Mouse (Mus musculus) heart, adult 2 months (tissue): ENCODE data around the gene Tmem159. TPM values are rescaled to one million over a fixed set of nuclear protein-coding genes. Genes with fewer than 3 reads are reported as not detected.

ENCODE experiments used
- DNase-seq, 2 experiments: peaks; one replicate each; pipeline ENCODE4 v3.0.0; 2021
- H3K27ac ChIP-seq: fragments of 200-600 bp; 2 replicates; pipeline ENCODE4 v1.8.1; 2022
- H3K27me3 ChIP-seq: fragments of 200-500 bp; 2 replicates; pipeline ENCODE4 v1.6.1; 2012; ENCODE audit warnings: mild to moderate bottlenecking, low read length, inconsistent platforms, mixed read lengths; ENCODE audit not compliant: control insufficient read depth, insufficient read depth
- H3K36me3 ChIP-seq: fragments of 200-500 bp; 2 replicates; pipeline ENCODE4 v1.6.1; 2012; ENCODE audit warnings: low read length, inconsistent platforms; ENCODE audit not compliant: control insufficient read depth, insufficient read depth
- H3K4me1 ChIP-seq: fragments of 200-500 bp; 2 replicates; pipeline ENCODE4 v1.6.1; 2011; ENCODE audit warnings: low read length; ENCODE audit not compliant: control insufficient read depth, insufficient read depth
- H3K4me3 ChIP-seq: fragments of 200-600 bp; 2 replicates; pipeline ENCODE4 v1.8.1; 2022
- H3K79me2 ChIP-seq: fragments of 200-500 bp; replicated peaks from 2 replicates; pipeline ENCODE4 v1.6.1; 2012; ENCODE audit warnings: mild to moderate bottlenecking, inconsistent platforms, low read length, moderate library complexity, mixed read lengths; ENCODE audit not compliant: control insufficient read depth, insufficient read depth
- H3K9ac ChIP-seq: fragments of 200-500 bp; 2 replicates; pipeline ENCODE4 v1.6.1; 2012; ENCODE audit warnings: low read depth, mild to moderate bottlenecking, control low read depth, inconsistent platforms, low read length, mixed read lengths
- CTCF ChIP-seq: fragments of 200-600 bp; IDR thresholded peaks from 2 replicates; pipeline ENCODE4 v1.8.1; 2022; ENCODE audit warnings: antibody characterized with exemption, mild to moderate bottlenecking, moderate library complexity
- EP300 ChIP-seq: fragments of 200-500 bp; IDR thresholded peaks from 2 replicates; pipeline ENCODE4 v1.6.1; 2011; ENCODE audit warnings: low read depth, low read length, control low read depth; ENCODE audit not compliant: insufficient read depth
- POLR2A ChIP-seq: fragments of 200-500 bp; IDR thresholded peaks from 2 replicates; pipeline ENCODE4 v1.6.1; 2011; ENCODE audit warnings: mild to moderate bottlenecking, low read depth, low read length, control low read depth; ENCODE audit not compliant: insufficient read depth
- WGBS: fragments of 180-500 bp; shearing (Covaris S2); methylation state at CpG from one replicate; pipeline ENCODE4 v1.1.7; 2018; 5-methylcytosine and 5-hydroxymethylcytosine counted together
- intact Hi-C: fragments of 180-260 bp; cut with DNase I; formaldehyde crosslinking; loops from one replicate; pipeline ENCODE4 v1.15.1; 2025
- polyA plus RNA-seq: library from polyadenylated mRNA; depleted of rRNA; stranded (reverse); fragments of >200 nt; gene quantifications from 2 replicates; pipeline ENCODE4 v1.2.3, GENCODE M21; 2012
- total RNA-seq, 2 experiments: library from RNA; stranded (reverse); gene quantifications; 2 replicates each; pipeline ENCODE4 v1.2.3; 2021

Gene Tmem159
- total and polyA plus RNA-seq, 3 experiments, result 22.2 to 29.9 (median 24.1) TPM

DNA sequence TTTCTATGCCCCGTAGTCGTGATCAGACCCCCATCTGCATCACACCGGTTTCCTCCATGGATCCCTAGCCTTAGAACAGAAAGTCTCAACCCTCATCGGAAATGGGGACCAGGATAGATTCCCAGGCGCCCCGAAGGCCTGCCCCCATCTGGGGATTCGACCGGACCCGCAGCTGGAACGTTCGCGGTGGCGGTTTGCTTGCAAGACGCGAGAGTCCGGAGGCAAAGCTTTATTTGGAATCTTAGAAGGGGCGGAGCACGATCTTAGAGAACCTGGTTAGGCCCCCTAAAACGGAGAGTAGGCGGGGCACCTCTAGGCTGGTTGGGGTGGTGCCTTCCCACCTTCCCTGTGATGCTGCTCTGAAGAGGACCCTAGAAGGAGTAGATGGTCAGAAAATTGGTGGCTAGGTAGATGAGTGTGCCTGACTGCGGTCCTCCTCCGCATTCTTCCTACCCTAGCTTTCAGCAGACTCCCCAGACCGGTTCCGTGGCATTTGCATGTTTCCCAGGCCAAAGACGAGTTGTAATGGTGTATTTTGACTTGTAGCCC lies 940 bp downstream of the Tmem159 start:
- TF ChIP-seq EP300 (no peak), POLR2A (peak; percentile 44; the same call in 1 of the 2 replicates), CTCF (no peak)
- Histone ChIP-seq H3K4me1 (peaks cover 1% of the 10 kb centered on the region; the same call in 1 of the 2 replicates), H3K4me3 (peak overlapping the region; percentile 77), H3K27ac (peak overlapping the region; percentile 72), H3K36me3 (peaks cover 9% of the 10 kb centered on the region; the same call in 1 of the 2 replicates), H3K79me2 (no peaks in the 10 kb centered on the region), H3K9ac (peak overlapping the region; percentile 78), H3K27me3 (no peaks in the 10 kb centered on the region)
- DNase-seq, result peak; percentile 37 to 55
- intact Hi-C loops, result loop anchor here (2.0 to 5.0 kb wide), 2 partner anchors 254 to 381 kb away; partner anchors contain the start of gene Thumpd1
- WGBS, result 7% methylated on average over 25 of the region's 25 CpGs

DNA sequence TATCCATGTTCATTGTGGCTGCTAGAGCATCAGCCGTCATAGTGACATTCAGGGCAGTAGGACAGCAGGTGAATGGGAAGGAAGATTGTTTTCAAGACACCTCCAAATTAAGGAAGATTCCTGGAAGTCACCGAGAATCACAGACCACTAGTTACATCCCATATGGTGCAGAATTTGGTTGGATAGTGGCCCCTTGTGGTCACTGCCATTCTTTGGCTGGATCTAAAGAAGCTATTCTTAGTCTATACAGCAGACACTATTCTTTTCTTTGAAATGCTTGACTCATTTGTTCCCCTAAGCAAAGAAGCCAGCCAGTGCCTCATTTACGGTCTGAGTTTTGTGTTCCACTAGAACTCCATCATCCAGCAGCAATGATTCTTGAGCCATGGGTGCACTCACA lies 2.8 kb downstream of the Tmem159 start:
- H3K9ac ChIP-seq, result no peak overlapping the region
- intact Hi-C loops, result loop anchor here (5.0 kb wide), 1 partner anchor 383 kb away; the partner anchor contains the start of gene Thumpd1
- H3K4me1 ChIP-seq, result peaks cover 1% of the 10 kb centered on the region; the same call in 1 of the 2 replicates
- peaks cover 9% of the 10 kb centered on the region; the same call in 1 of the 2 replicates for H3K36me3 ChIP-seq
- WGBS, result 50% methylated on average over 3 of the region's 3 CpGs
- H3K4me3 ChIP-seq, result no peak overlapping the region
- DNase-seq, result no peak
- no peaks in the 10 kb centered on the region for H3K79me2 ChIP-seq
- no peaks in the 10 kb centered on the region for H3K27me3 ChIP-seq
- H3K27ac ChIP-seq, result no peak overlapping the region
- TF ChIP-seq EP300 (no peak), CTCF (peak; percentile 58), POLR2A (no peak)

DNA sequence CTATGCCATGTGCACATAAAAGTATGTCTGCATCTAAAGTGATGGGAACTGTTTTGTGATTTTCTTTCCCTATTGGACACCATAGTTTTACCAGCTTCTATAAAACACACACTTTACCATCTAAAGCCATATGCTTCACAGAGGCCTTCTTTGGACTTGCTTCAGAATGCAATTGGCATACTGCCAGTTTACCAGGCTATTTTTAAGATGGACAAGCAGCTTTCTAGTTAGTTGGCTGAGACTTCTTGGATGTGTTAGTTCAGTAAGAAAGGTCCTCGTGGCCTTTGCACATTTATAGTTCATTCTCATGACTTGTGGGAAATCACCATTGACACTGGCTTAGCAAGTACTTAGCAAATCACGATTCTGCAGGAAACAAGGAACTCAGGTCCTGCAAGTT lies 4.2 kb downstream of the Tmem159 start:
- intact Hi-C loops, result no loop called here
- DNase-seq, result no peak
- 10% methylated on average over 2 of the region's 2 CpGs for WGBS
- Histone ChIP-seq H3K27ac (no peak overlapping the region), H3K79me2 (no peaks in the 10 kb centered on the region), H3K4me1 (peaks cover 1% of the 10 kb centered on the region; the same call in 1 of the 2 replicates), H3K4me3 (no peak overlapping the region), H3K36me3 (peaks cover 9% of the 10 kb centered on the region; the same call in 1 of the 2 replicates), H3K27me3 (no peaks in the 10 kb centered on the region), H3K9ac (no peak overlapping the region)
- TF ChIP-seq EP300, result no peak
- no peak for TF ChIP-seq CTCF
- TF ChIP-seq POLR2A, result no peak

DNA sequence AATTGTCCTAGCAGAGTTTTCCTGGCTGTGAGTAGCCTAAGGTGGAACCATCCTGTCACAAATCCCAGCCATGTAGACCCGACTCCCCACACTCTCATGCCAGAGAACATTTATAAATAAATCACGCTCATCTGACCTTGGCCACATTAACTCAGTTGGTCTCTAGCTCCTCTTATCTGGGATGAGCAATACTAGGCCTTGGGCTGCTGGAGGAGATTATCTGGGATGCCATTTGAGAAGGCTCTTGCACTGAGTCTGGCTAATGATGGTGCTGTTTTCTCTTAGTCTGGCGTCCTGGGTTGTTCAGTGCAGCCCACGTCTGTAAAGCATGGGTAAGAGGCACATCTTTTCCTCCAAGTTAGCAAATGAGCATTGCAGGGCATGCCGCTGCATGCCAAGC lies 7.5 kb downstream of the Tmem159 start:
- peaks cover 9% of the 10 kb centered on the region; the same call in 1 of the 2 replicates for H3K36me3 ChIP-seq
- DNase-seq, result no peak
- WGBS, result 59% methylated on average over 5 of the region's 5 CpGs
- no peaks in the 10 kb centered on the region for H3K27me3 ChIP-seq
- no peak overlapping the region for H3K9ac ChIP-seq
- no peak overlapping the region for H3K27ac ChIP-seq
- H3K79me2 ChIP-seq, result no peaks in the 10 kb centered on the region
- TF ChIP-seq POLR2A (no peak), EP300 (no peak), CTCF (no peak)
- H3K4me3 ChIP-seq, result no peak overlapping the region
- intact Hi-C loops, result no loop called here
- peaks cover 1% of the 10 kb centered on the region; the same call in 1 of the 2 replicates for H3K4me1 ChIP-seq

DNA sequence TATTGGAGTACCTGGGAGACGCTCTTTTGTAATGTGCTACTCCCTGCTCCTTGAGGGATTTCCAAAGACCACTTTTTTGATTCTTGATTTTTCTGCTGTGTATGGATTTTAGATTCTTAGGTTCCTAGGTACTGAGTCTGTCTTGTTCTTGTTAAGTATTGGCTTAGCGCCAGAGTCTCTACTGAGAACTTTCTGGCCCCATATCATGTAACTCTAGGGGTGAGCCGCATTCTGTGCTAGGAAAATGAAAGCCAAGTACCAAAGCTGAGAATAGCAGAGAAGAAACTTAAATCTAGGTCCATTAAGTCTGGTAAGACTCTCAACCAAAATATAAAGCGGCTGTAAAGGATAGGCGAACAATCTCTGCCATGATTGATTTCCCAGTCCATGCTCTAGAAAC lies 14.8 kb downstream of the Tmem159 start:
- no peak overlapping the region for H3K27ac ChIP-seq
- H3K27me3 ChIP-seq, result no peaks in the 10 kb centered on the region
- H3K9ac ChIP-seq, result no peak overlapping the region
- H3K4me3 ChIP-seq, result no peak overlapping the region
- 93% methylated on average over 5 of the region's 5 CpGs for WGBS
- intact Hi-C loops, result no loop called here
- H3K79me2 ChIP-seq, result no peaks in the 10 kb centered on the region
- DNase-seq, result no peak
- no peaks in the 10 kb centered on the region for H3K4me1 ChIP-seq
- no peaks in the 10 kb centered on the region for H3K36me3 ChIP-seq
- TF ChIP-seq EP300 (no peak), POLR2A (no peak), CTCF (no peak)

DNA sequence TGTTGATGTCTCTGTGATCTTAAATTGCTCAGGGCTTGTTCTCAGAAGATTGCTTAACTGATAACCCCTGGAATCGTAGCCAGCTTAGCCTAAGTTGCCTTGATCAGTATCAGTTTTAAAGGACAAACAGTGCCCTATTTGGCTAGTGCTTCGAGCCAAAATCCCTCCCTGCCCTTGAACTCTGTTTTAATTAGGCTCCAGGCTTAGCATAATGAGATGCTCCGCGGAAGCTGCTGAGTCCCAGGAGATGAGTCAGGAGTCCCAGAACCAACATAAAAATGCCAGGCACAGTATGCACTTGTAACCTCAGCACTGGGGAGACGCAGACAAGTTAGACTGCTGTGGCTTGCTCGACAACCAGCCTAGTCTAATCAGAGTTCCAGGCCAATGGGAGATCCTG lies 15.4 kb downstream of the Tmem159 start:
- TF ChIP-seq EP300 (no peak), POLR2A (no peak), CTCF (no peak)
- no peak overlapping the region for H3K9ac ChIP-seq
- H3K79me2 ChIP-seq, result no peaks in the 10 kb centered on the region
- intact Hi-C loops, result no loop called here
- H3K36me3 ChIP-seq, result no peaks in the 10 kb centered on the region
- no peaks in the 10 kb centered on the region for H3K4me1 ChIP-seq
- H3K27ac ChIP-seq, result no peak overlapping the region
- no peak for DNase-seq
- WGBS, result 71% methylated on average over 6 of the region's 6 CpGs
- H3K4me3 ChIP-seq, result no peak overlapping the region
- H3K27me3 ChIP-seq, result no peaks in the 10 kb centered on the region
